Comparison of ENCODE assay signal across 9 mouse cellular contexts in genomic region chr12:100908298-100909034, GRCm38 (mm10). TPM values are rescaled to one million over a fixed set of nuclear protein-coding genes. Genes with fewer than 3 reads are reported as not detected.
DNase-seq lines count a peak whose midpoint lies in the region; ATAC-seq lines count a peak whose summit lies in the region.
"Had no signal": no experiment of that assay in that cellular context is flagged by ENCODE, and none has a peak within 500 bp of the region (broad histone marks: within the 10 kb centered on the region; RNA-seq: fewer than 3 reads in every experiment).

No protein-coding gene starts in this region.

- peak overlapping the region; percentile 54 to 58 for H3K4me3 ChIP-seq in heart, embryonic 14.5 days (ENCODE audit: control insufficient read depth in 1 of 2, insufficient read depth in 1 of 2, low read depth in 1 of 2, low read length in 2 of 2)
- peak overlapping the region; percentile 49 for H3K4me3 ChIP-seq in hindbrain, embryonic 13.5 days
- peak overlapping the region; percentile 50 for H3K4me3 ChIP-seq in midbrain, embryonic 13.5 days (replicated peaks)

- intact Hi-C loops in heart, postnatal 25 days (cut with DNase I) = no loop called here

- H3K4me1 ChIP-seq in heart, embryonic 14.5 days (ENCODE audit: control insufficient read depth in 2 of 2, insufficient read depth in 2 of 2, low read length in 2 of 2) = peaks cover 0 to 6% of the 10 kb centered on the region in 2 experiments; a peak in 2 of 4 replicates
- H3K4me1 ChIP-seq in hindbrain, embryonic 13.5 days (replicated peaks) = peaks cover 16% of the 10 kb centered on the region
- H3K4me1 ChIP-seq in midbrain, embryonic 13.5 days (replicated peaks) = peaks cover 21% of the 10 kb centered on the region

- H3K27ac ChIP-seq in heart, embryonic 14.5 days (replicated peaks in 1 of 2; ENCODE audit: control insufficient read depth in 1 of 2, insufficient read depth in 1 of 2, low read depth in 2 of 2, low read length in 2 of 2) = peak overlapping the region in 1 of 2 experiments; percentile 41; a peak in 1 of 4 replicates
- H3K27ac ChIP-seq in hindbrain, embryonic 13.5 days = no peak overlapping the region
- H3K27ac ChIP-seq in midbrain, embryonic 13.5 days = no peak overlapping the region

- H3K9ac ChIP-seq in heart, embryonic 14.5 days (ENCODE audit: low read length) = peak overlapping the region; percentile 78
- H3K9ac ChIP-seq in hindbrain, embryonic 13.5 days = peak overlapping the region; percentile 75
- peak overlapping the region; percentile 68 for H3K9ac ChIP-seq in midbrain, embryonic 13.5 days (replicated peaks)

- 29% methylated on average over 9 of the region's 10 CpGs for WGBS in heart, embryonic 14.5 days
- WGBS in hindbrain, embryonic 13.5 days = 23% methylated on average over 10 of the region's 10 CpGs
- WGBS in midbrain, embryonic 13.5 days = 29% methylated on average over 10 of the region's 10 CpGs

- 0 out of 2 replicates have a peak, but pooled peaks cover 4% of the 10 kb centered on the region for H3K36me3 ChIP-seq in heart, embryonic 14.5 days (ENCODE audit: control insufficient read depth, insufficient read depth, low read length)
- H3K36me3 ChIP-seq in hindbrain, embryonic 13.5 days = peaks cover 13% of the 10 kb centered on the region
- H3K36me3 ChIP-seq in midbrain, embryonic 13.5 days = peaks cover 21% of the 10 kb centered on the region

- H3K9me3 ChIP-seq in heart, embryonic 14.5 days (ENCODE audit: control insufficient read depth, low read length) = no peaks in the 10 kb centered on the region
- no peaks in the 10 kb centered on the region for H3K9me3 ChIP-seq in hindbrain, embryonic 13.5 days
- no peaks in the 10 kb centered on the region for H3K9me3 ChIP-seq in midbrain, embryonic 13.5 days
- H3K9me3 ChIP-seq: megakaryocyte, embryonic 14.5 days had no signal

- no peak for DNase-seq in heart, postnatal 25 days (ENCODE audit: low spot score)
- DNase-seq in ZHBTc4 (ENCODE audit: low read depth, low spot score) = peak; percentile 70
- DNase-seq in urinary bladder, adult 2 months (ENCODE audit: low spot score) = no peak
- no peak for DNase-seq in layer of hippocampus, adult 11-12 months (ENCODE audit: low spot score)
- DNase-seq in gastrocnemius, postnatal 25 days = no peak

- peak; percentile 10; the same call in 1 of the 2 replicates for ATAC-seq in heart, embryonic 14.5 days (ENCODE audit: insufficient number of reproducible peaks, insufficient read depth, low FRiP score, low read depth)
- peak; percentile 46; the same call in 1 of the 2 replicates for ATAC-seq in hindbrain, embryonic 13.5 days (ENCODE audit: low FRiP score)
- peak; percentile 34; the same call in 1 of the 2 replicates for ATAC-seq in midbrain, embryonic 13.5 days

- H3K4me2 ChIP-seq in heart, embryonic 14.5 days (ENCODE audit: low read length) = peak overlapping the region; percentile 84
- H3K4me2 ChIP-seq in hindbrain, embryonic 13.5 days = peak overlapping the region; percentile 93
- H3K4me2 ChIP-seq in midbrain, embryonic 13.5 days (replicated peaks) = peak overlapping the region; percentile 82

- H3K27me3 ChIP-seq in heart, embryonic 14.5 days (ENCODE audit: control insufficient read depth, insufficient read depth, low read length) = peaks cover 28% of the 10 kb centered on the region
- peaks cover 23% of the 10 kb centered on the region for H3K27me3 ChIP-seq in hindbrain, embryonic 13.5 days
- peaks cover 15% of the 10 kb centered on the region for H3K27me3 ChIP-seq in midbrain, embryonic 13.5 days

RNA-seq across cellular contexts. Expression of gene Gpr68, which starts 0.5 kb away (rescaled TPM):
- 4.6 TPM in 2 replicates for polyA plus RNA-seq in heart, embryonic 14.5 days (2014; fragmentation: Nextera tagmentation; extraction: Ambion mirVana)
- total RNA-seq in heart, postnatal 25 days (2021) = under 1 TPM; 0.23 to 0.92 TPM
- polyA plus RNA-seq in hindbrain, embryonic 13.5 days (2015; fragmentation: Nextera tagmentation; extraction: Ambion mirVana) = 1.6 and 1.7 TPM in 2 replicates
- polyA plus RNA-seq in midbrain, embryonic 13.5 days (2015; fragmentation: Nextera tagmentation; extraction: Ambion mirVana) = 1.5 and 1.6 TPM in 2 replicates
- 1.8 and 2.7 TPM in 2 replicates for polyA plus RNA-seq in urinary bladder, adult 2 months (2012; rRNA removed)
- total RNA-seq in gastrocnemius, postnatal 25 days (2021) = under 1 TPM in 1 of 2 experiments, not detected in 1; 0.21 TPM
